Mouse (Mus musculus) kidney, postnatal 0 days (tissue): ENCODE measurements around the gene Cc2d1a. TPM values are rescaled to one million over a fixed set of nuclear protein-coding genes. Genes with fewer than 3 reads are reported as not detected.

ENCODE experiments used
- ATAC-seq: fragments of 200-750 bp; cut with Nextera tagmentation; replicated peaks from 2 replicates; pipeline ENCODE4 v1.8.0; 2017; ENCODE audit warnings: low read depth, moderate number of reproducible peaks, moderate TSS enrichment, moderate library complexity; ENCODE audit not compliant: low FRiP score
- DNase-seq: peaks from one replicate; pipeline ENCODE4 v3.0.0-alpha.2; 2016; ENCODE audit warnings: low spot score
- H3K27ac ChIP-seq: fragments of 300-500 bp; sonication (generic); 2 replicates; pipeline ENCODE4 v1.5.1; 2014; ENCODE audit warnings: mild to moderate bottlenecking
- H3K27me3 ChIP-seq: fragments of 300-500 bp; sonication (generic); 2 replicates; pipeline ENCODE4 v1.6.1; 2014; ENCODE audit warnings: low read length, mixed read lengths; ENCODE audit not compliant: insufficient read depth
- H3K36me3 ChIP-seq: fragments of 300-500 bp; sonication (generic); 2 replicates; pipeline ENCODE4 v1.6.1; 2014; ENCODE audit warnings: low read length, mixed read lengths; ENCODE audit not compliant: insufficient read depth
- H3K4me1 ChIP-seq: fragments of 300-500 bp; sonication (generic); replicated peaks from 2 replicates; pipeline ENCODE4 v1.6.1; 2014; ENCODE audit warnings: antibody characterized with exemption, low read length, mixed read lengths; ENCODE audit not compliant: insufficient read depth
- H3K4me2 ChIP-seq: fragments of 300-500 bp; sonication (generic); 2 replicates; pipeline ENCODE4 v1.6.1; 2014; ENCODE audit warnings: mild to moderate bottlenecking, low read length, moderate library complexity, mixed read lengths
- H3K4me3 ChIP-seq: fragments of 300-500 bp; sonication (generic); replicated peaks from 2 replicates; pipeline ENCODE4 v1.5.1; 2014; ENCODE audit warnings: low read depth, low read length
- H3K9ac ChIP-seq: fragments of 300-500 bp; sonication (generic); 2 replicates; pipeline ENCODE4 v1.6.1; 2014; ENCODE audit warnings: low read depth, low read length
- H3K9me3 ChIP-seq: fragments of 300-500 bp; sonication (generic); replicated peaks from 2 replicates; pipeline ENCODE4 v1.6.1; 2016; ENCODE audit warnings: low read length, inconsistent platforms, mixed read lengths
- CTCF ChIP-seq: IDR thresholded peaks from 2 replicates; pipeline ENCODE4 v1.5.1; 2016; ENCODE audit warnings: antibody characterized with exemption, low read depth, mild to moderate bottlenecking, moderate library complexity
- WGBS: fragments of 180-500 bp; shearing (Covaris S2); extraction: QIAGEN DNeasy Blood & Tissue Kit; methylation state at CpG from one replicate; pipeline ENCODE4 v1.1.7; 2014; 5-methylcytosine and 5-hydroxymethylcytosine counted together
- polyA plus RNA-seq: library from polyadenylated mRNA; unstranded; fragments of >200 nt; fragmentation: Nextera tagmentation; extraction: Ambion mirVana; gene quantifications from 2 replicates; pipeline ENCODE4 v1.2.1, GENCODE M21; 2015

The Cc2d1a gene
- polyA plus RNA-seq, 1 experiment from 2014 or later = 17.2 TPM

DNA sequence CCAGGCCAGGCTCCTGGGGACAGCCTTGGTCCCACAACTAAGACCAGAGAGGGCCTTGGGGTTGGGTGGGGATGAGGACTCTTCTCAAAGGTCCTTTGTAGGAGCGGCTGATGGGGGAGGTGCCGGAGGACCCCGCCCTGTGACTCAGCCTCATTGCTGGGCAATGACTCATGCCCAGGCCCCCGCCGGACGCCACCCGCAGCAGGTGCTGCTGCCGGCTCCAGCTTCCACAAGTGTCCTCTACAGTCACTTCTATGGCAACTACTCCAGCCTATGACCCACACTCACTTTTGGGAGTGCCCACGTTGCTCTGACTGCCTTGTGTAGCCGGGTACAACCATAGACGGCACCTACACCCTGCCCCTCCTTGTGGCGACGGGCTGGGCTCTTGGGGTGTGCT, 44.3 kb upstream of the Cc2d1a start:
- WGBS = 25% methylated on average over 13 of the region's 13 CpGs
- peak; percentile 68 for ATAC-seq
- H3K27ac ChIP-seq = peak overlapping the region; percentile 84
- DNase-seq = peak; percentile 76
- no peaks in the 10 kb centered on the region for H3K9me3 ChIP-seq
- H3K9ac ChIP-seq = no peak overlapping the region
- no peak for TF ChIP-seq CTCF
- no peaks in the 10 kb centered on the region for H3K27me3 ChIP-seq
- peaks cover 15% of the 10 kb centered on the region for H3K4me1 ChIP-seq
- peak overlapping the region; percentile 49 for H3K4me2 ChIP-seq
- H3K36me3 ChIP-seq = no peaks in the 10 kb centered on the region
- 0 out of 2 replicates have a peak overlapping the region, but pooled peaks have one; percentile 12 for H3K4me3 ChIP-seq

DNA sequence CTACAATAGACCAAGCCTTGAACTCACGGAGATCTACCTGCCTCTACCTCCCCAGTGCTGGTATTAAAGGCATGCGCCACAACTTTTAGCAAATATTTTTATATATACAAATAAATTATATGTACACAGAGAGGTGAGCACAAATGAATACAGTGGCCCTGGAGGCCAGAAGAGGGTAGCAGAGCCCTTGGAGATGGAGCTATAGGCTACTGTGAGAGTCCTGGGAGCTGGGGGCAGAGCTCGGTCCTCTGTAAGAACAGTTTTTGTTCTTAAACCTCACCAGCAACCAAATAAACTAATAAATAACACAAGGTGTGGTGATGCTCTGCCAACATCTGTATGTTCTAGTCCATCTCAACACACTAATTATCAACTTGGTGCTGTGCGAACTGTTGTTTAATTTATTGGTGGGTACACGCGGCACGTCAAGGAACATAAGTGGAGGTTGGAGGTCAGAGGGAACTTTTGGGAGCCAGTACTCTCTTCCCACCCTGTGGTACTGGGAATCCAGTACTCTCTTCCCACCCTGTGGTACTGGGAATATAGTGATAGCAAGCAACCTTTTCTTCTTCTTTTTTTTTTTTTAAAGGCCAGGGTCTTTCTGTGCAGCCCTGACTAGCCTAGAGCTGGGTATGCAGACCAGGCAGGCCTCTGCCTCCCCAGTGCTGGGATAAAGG, 42.6 kb upstream of the Cc2d1a start:
- H3K27me3 ChIP-seq = no peaks in the 10 kb centered on the region
- 94% methylated on average over 7 of the region's 7 CpGs for WGBS
- peaks cover 15% of the 10 kb centered on the region for H3K4me1 ChIP-seq
- ATAC-seq (no peak), DNase-seq (no peak)
- no peak overlapping the region for H3K9ac ChIP-seq
- no peak overlapping the region for H3K4me2 ChIP-seq
- H3K27ac ChIP-seq = peak overlapping the region; percentile 70; the same call in 1 of the 2 replicates
- no peaks in the 10 kb centered on the region for H3K9me3 ChIP-seq
- no peak overlapping the region for H3K4me3 ChIP-seq
- H3K36me3 ChIP-seq = no peaks in the 10 kb centered on the region
- TF ChIP-seq CTCF = peak; percentile 29; the same call in 1 of the 2 replicates

DNA sequence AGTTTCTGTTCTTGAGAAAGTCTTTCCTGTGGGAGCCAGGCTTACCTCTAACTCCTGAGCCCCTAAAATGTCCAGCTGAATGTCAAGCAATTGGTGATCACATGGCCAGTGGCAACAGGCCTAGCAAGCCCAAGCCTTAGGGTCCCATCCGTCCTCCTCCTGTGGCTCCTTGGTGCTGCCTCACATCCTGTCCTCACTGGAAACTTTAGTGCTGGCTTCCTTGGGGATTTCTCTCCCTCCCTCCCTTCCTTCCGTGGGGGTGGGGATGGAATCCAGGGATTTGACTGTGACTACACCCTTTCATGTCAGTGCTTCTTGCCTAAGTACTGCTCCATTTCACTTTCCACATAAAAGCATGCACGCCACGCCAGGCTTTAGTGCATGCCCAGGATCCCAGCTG, 41.9 kb upstream of the Cc2d1a start:
- Histone ChIP-seq H3K9me3 (no peaks in the 10 kb centered on the region), H3K9ac (no peak overlapping the region), H3K27ac (peak overlapping the region; percentile 70), H3K4me1 (peaks cover 16% of the 10 kb centered on the region), H3K27me3 (no peaks in the 10 kb centered on the region), H3K4me2 (no peak overlapping the region), H3K36me3 (no peaks in the 10 kb centered on the region), H3K4me3 (no peak overlapping the region)
- ATAC-seq (no peak), DNase-seq (peak; percentile 77)
- 38% methylated on average over 4 of the region's 4 CpGs for WGBS
- no peak for TF ChIP-seq CTCF

DNA sequence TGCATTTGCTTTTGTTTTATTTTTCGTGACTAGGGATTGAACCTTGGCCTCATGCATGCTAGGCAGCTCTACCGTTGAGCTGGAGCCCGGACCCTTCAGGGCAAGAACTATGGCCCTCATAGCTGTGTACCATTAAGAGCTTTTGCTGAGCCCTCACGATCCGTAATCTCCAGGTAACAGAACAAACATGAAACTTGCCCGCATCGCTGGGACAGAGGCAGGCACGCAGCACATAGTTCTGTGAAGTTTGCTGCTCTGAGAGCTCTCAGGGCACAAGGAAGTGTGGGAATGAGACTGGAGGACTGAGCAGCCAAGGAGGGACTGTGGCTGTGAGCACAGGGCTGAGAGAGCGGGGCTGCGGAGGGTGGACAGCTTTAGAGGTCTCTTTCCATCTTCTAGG, 40.9 kb upstream of the Cc2d1a start:
- H3K36me3 ChIP-seq = no peaks in the 10 kb centered on the region
- H3K4me1 ChIP-seq = peaks cover 21% of the 10 kb centered on the region
- no peak overlapping the region for H3K9ac ChIP-seq
- TF ChIP-seq CTCF = no peak
- H3K4me3 ChIP-seq = no peak overlapping the region
- WGBS = 83% methylated on average over 10 of the region's 10 CpGs
- ATAC-seq = no peak
- no peaks in the 10 kb centered on the region for H3K9me3 ChIP-seq
- H3K27me3 ChIP-seq = no peaks in the 10 kb centered on the region
- no peak for DNase-seq
- no peak overlapping the region for H3K4me2 ChIP-seq
- no peak overlapping the region; the same call in 1 of the 2 replicates for H3K27ac ChIP-seq

DNA sequence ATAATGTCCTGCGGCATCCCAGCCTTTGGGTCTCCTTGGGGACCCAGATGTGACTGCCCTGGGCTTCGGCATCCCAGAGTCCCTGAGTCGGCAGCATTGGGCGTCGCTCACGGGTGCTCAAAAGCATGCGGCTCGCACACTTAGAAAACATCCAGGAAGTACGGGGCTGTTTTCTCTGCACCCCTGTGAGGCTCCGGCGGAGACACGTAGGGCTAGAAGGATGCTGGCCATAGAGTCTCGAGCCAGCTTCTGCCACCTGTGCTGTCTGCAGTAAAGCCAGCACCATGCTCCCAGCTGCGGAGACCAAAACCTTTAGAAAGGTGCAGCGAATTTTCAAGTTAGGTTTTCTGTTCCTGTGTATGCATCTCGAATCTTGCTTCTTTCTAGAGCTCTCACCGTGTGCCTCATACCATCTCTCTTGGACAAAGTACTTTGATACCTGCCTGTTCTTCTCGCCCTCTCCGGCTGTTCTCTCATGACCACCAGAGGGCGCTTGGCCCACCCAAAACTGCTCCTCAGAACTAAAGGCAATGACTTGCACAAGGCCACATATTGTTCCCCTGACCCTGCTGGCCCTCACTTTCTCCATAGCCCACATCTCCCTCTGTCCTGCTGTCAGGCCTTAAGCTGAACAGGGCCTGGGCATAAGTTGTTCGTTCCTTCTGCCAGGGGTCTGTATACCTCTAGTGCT, 39.5 kb upstream of the Cc2d1a start:
- peak overlapping the region; percentile 77 for H3K4me2 ChIP-seq
- peak overlapping the region; percentile 30 for H3K4me3 ChIP-seq
- H3K36me3 ChIP-seq = no peaks in the 10 kb centered on the region
- H3K27ac ChIP-seq = peak overlapping the region; percentile 73; the same call in 1 of the 2 replicates
- peak; percentile 88 for TF ChIP-seq CTCF
- no peak for ATAC-seq
- DNase-seq = peak; percentile 82
- WGBS = 3% methylated on average over 21 of the region's 21 CpGs
- peaks cover 21% of the 10 kb centered on the region for H3K4me1 ChIP-seq
- H3K9me3 ChIP-seq = no peaks in the 10 kb centered on the region
- H3K27me3 ChIP-seq = no peaks in the 10 kb centered on the region
- peak overlapping the region; percentile 43; the same call in 1 of the 2 replicates for H3K9ac ChIP-seq

DNA sequence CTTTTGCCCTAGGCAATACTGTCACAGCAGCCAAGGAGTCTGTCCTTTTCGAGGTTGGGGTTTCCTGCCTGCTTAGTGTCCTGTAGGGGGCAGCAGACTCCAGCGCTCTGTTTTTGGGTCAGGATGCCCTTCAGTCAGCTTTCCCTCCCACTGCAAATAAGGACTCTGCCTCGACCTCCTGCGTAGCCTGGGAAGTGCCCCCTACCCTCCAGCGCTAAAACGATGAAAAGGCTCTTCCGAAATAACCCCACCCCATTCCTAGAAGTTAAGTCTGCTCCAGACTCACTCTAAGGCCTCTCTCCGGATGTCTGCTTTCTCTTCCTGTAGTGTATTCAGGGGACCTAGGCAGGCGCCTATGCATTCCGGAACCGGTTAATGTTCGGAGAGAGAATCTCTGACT, 38.8 kb upstream of the Cc2d1a start:
- Histone ChIP-seq H3K4me1 (peaks cover 16% of the 10 kb centered on the region; the same call in 1 of the 2 replicates), H3K4me3 (peak overlapping the region; percentile 30), H3K9me3 (no peaks in the 10 kb centered on the region), H3K4me2 (peak overlapping the region; percentile 77), H3K27me3 (no peaks in the 10 kb centered on the region), H3K27ac (peak overlapping the region; percentile 73; the same call in 1 of the 2 replicates), H3K36me3 (no peaks in the 10 kb centered on the region), H3K9ac (peak overlapping the region; percentile 43; the same call in 1 of the 2 replicates)
- 0% methylated on average over 12 of the region's 12 CpGs for WGBS
- TF ChIP-seq CTCF = peak; percentile 99
- peak; percentile 94 for DNase-seq
- 0 out of 2 replicates have a peak, but pooled peaks have one; percentile 29 for ATAC-seq
